Mouse (Mus musculus) liver, embryonic 15.5 days (tissue): ENCODE data around the gene Deup1. TPM values are rescaled to one million over a fixed set of nuclear protein-coding genes. Genes with fewer than 3 reads are reported as not detected.

ENCODE experiments used
- ATAC-seq: fragments of 200-750 bp; cut with Nextera tagmentation; 2 replicates; pipeline ENCODE4 v1.8.0; 2017; ENCODE audit warnings: moderate number of reproducible peaks, mild to moderate bottlenecking, moderate library complexity; ENCODE audit not compliant: insufficient read depth
- H3K27ac ChIP-seq: fragments of 300-500 bp; sonication (generic); replicated peaks from 2 replicates; pipeline ENCODE4 v1.5.1; 2015; ENCODE audit warnings: mild to moderate bottlenecking, inconsistent platforms
- H3K27me3 ChIP-seq: fragments of 300-500 bp; sonication (generic); 2 replicates; pipeline ENCODE4 v1.6.1; 2015; ENCODE audit warnings: mild to moderate bottlenecking, inconsistent platforms
- H3K36me3 ChIP-seq: fragments of 300-500 bp; sonication (generic); replicated peaks from 2 replicates; pipeline ENCODE4 v1.6.1; 2015; ENCODE audit warnings: moderate library complexity, mild to moderate bottlenecking, inconsistent platforms
- H3K4me1 ChIP-seq: fragments of 300-500 bp; sonication (generic); replicated peaks from 2 replicates; pipeline ENCODE4 v1.6.1; 2015; ENCODE audit warnings: inconsistent platforms
- H3K4me2 ChIP-seq: fragments of 300-500 bp; sonication (generic); 2 replicates; pipeline ENCODE4 v1.6.1; 2015; ENCODE audit warnings: moderate library complexity, mild to moderate bottlenecking, inconsistent platforms
- H3K4me3 ChIP-seq: fragments of 300-500 bp; sonication (generic); replicated peaks from 2 replicates; pipeline ENCODE4 v1.5.1; 2015; ENCODE audit warnings: mild to moderate bottlenecking, inconsistent platforms
- H3K9ac ChIP-seq: fragments of 300-500 bp; sonication (generic); 2 replicates; pipeline ENCODE4 v1.6.1; 2015; ENCODE audit warnings: moderate library complexity, mild to moderate bottlenecking, inconsistent platforms
- H3K9me3 ChIP-seq: fragments of 300-500 bp; sonication (generic); replicated peaks from 2 replicates; pipeline ENCODE4 v1.6.1; 2016; ENCODE audit warnings: inconsistent platforms
- whole genome bisulfite sequencing: fragments of 180-500 bp; shearing (Covaris S2); methylation state at CpG from one replicate; pipeline ENCODE4 v1.1.7; 2015; ENCODE audit warnings: mixed read lengths; ENCODE audit not compliant: insufficient replicate concordance; 5-methylcytosine and 5-hydroxymethylcytosine counted together
- polyA plus RNA-seq: library from polyadenylated mRNA; unstranded; fragments of >200 nt; fragmentation: Nextera tagmentation; extraction: Ambion mirVana; gene quantifications from 2 replicates; pipeline ENCODE4 v1.2.1, GENCODE M21; 2015

The Deup1 gene
- polyA plus RNA-seq = 0.14 and 0.15 TPM in 2 replicates

DNA sequence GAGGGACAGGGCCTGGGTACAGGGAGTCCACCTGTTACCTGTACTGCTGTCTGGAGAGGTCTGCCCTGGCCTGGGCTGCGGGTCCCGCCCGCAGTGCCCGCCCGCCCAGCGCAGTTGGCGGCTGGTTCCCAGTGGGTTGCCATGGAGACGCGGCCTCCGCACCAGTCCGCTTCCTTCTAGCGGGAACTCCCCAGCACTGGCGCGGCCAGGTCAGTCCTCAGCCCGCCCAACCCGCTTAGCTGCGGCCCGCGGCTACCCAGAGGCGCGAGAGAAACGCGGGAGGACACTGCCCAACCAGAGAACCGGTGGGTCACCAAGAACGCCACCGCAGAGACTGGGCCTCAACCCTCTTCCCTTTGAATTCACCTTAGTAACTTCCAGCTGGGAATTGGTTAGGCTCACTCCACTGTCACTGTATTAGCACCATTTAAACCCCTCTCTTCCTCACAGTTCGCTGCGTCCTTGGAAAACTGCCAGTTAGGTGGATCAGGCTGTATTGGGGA is at the start of gene Deup1:
Gene Deup1 (minus strand): TSS at position 149 of the 503 bp plus-strand sequence.
- Histone ChIP-seq H3K27ac (no peak within 1 kb of the TSS), H3K4me2 (peak within 1 kb of the TSS; percentile 42), H3K4me3 (no peak within 1 kb of the TSS), H3K9ac (no peak within 1 kb of the TSS), H3K27me3 (peaks cover 8% of the 10 kb centered on the region), H3K36me3 (no peaks in the 10 kb centered on the region), H3K9me3 (no peaks in the 10 kb centered on the region), H3K4me1 (no peaks in the 10 kb centered on the region; the same call in 1 of the 2 replicates)
- no peak for ATAC-seq
- 2% methylated on average over 28 of the region's 28 CpGs for WGBS

DNA sequence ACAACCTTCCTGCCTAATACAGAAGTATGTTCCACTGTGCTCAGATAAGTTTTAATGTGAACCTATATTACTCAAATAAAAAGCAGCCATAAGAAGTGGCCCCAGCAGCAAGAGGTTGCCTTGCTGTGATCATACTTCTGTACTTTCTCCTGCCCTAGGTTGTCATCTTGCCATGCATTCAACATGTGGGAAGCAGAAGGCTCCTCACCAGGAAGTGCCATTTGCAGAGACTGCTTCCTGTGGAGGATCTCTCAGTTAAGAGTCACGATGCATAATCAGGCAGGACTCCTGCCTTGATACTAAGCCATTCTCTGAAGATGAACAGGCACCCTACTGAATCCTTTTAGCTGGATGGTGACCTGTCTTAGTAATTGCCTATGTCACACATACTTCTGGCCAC is 44.5 kb upstream of the Deup1 start:
- no peaks in the 10 kb centered on the region for H3K9me3 ChIP-seq
- 9% methylated on average over 1 of the region's 1 CpGs for WGBS
- no peak overlapping the region for H3K9ac ChIP-seq
- no peaks in the 10 kb centered on the region for H3K4me1 ChIP-seq
- ATAC-seq = no peak
- H3K27ac ChIP-seq = no peak overlapping the region
- no peaks in the 10 kb centered on the region for H3K27me3 ChIP-seq
- no peaks in the 10 kb centered on the region for H3K36me3 ChIP-seq
- H3K4me2 ChIP-seq = no peak overlapping the region
- no peak overlapping the region for H3K4me3 ChIP-seq

DNA sequence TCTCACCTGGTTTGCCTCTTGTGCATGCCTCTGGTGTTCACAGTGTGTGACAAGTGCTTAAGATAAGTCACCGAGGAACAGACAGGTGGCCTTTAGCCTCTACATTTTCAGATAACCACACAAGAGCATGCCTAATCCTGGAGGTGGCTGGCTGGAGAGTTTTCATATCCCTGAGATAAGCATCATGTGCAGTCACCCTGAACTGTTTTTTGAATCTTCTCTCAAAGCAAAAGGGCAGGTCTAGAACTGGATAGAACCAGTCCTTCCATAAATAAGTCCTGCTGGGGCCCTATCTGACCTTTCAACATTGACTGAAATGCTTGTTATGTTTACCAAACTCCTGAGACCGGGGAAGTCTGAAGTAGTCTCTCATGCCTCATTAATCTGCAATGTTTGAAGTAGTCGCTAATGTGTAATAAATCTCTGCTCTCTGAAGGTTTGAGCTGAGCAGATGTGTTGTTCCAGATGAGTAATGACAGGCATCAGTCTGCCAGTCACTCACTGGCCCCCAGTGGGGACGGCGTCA is 42.3 kb upstream of the Deup1 start:
- Histone ChIP-seq H3K9ac (no peak overlapping the region), H3K4me2 (no peak overlapping the region), H3K4me3 (no peak overlapping the region), H3K27ac (no peak overlapping the region), H3K4me1 (no peaks in the 10 kb centered on the region), H3K27me3 (no peaks in the 10 kb centered on the region), H3K36me3 (no peaks in the 10 kb centered on the region), H3K9me3 (no peaks in the 10 kb centered on the region)
- ATAC-seq = no peak
- 50% methylated on average over 5 of the region's 5 CpGs for WGBS

DNA sequence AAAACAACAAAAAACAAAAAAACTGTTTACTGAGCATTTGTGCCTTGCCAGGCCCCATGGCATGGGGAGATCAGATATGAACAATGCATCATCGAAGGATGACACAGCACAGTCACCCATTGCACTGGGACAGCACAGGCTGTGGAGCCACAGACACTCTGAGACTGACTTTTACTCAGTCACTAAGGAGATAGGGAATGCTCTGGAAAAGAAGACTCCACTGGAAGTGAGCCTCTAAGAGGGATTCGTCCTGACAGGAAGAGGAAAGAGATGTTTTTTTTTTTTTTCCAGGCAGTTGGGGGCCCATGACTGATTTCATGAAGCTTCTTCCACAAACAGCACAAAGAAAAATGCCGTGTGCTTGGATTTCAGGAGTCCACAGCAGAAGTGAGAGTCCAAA is 41.7 kb upstream of the Deup1 start:
- Histone ChIP-seq H3K36me3 (no peaks in the 10 kb centered on the region), H3K9me3 (no peaks in the 10 kb centered on the region), H3K9ac (no peak overlapping the region), H3K27me3 (no peaks in the 10 kb centered on the region), H3K4me1 (no peaks in the 10 kb centered on the region), H3K4me2 (no peak overlapping the region), H3K27ac (no peak overlapping the region), H3K4me3 (no peak overlapping the region)
- 34% methylated on average over 3 of the region's 3 CpGs for WGBS
- ATAC-seq = no peak

DNA sequence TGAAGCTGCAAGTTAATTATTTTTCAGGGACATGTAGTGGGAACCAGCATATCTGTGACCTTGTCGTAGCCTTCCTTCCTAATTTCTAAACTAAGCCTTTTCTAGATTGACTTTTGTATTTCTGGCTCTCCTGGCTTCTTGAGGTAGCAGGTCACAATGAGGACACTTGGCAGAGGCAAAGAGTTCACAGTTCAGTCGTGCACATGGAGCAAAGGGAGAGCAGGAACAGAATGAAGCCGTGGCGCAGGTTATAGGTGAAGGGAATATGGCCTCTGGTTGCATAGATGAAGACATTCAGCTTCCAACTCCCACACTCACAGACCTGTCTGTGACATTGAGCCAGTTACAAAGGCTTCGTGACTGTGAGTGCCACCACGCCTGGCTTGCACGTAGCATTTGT is 36.9 kb upstream of the Deup1 start:
- H3K27me3 ChIP-seq = no peaks in the 10 kb centered on the region
- 66% methylated on average over 7 of the region's 7 CpGs for WGBS
- no peaks in the 10 kb centered on the region for H3K4me1 ChIP-seq
- no peak for ATAC-seq
- H3K4me2 ChIP-seq = no peak overlapping the region
- H3K4me3 ChIP-seq = no peak overlapping the region
- no peaks in the 10 kb centered on the region for H3K9me3 ChIP-seq
- no peaks in the 10 kb centered on the region for H3K36me3 ChIP-seq
- no peak overlapping the region for H3K9ac ChIP-seq
- no peak overlapping the region for H3K27ac ChIP-seq

DNA sequence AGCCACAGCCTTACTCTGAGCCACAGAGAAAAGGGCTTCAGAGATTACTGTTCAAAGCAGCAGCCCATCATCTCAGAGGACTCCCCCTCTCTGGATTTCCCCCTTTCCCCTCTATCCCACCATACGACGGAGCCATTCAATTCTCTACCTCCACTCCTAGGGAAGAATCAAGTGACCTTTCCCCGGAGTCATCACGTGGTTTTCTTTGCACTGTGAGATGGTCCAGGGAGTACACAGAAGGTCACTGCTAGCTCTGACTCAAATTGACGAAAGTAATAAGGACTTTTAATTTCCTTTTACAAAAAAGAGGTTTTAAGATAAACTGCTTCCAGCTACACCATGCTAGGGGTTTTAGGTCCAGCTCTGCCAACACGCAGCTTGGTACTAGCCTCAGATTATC is 31.3 kb upstream of the Deup1 start:
- no peak overlapping the region for H3K4me2 ChIP-seq
- no peaks in the 10 kb centered on the region for H3K4me1 ChIP-seq
- H3K9ac ChIP-seq = no peak overlapping the region
- H3K27ac ChIP-seq = no peak overlapping the region
- no peaks in the 10 kb centered on the region for H3K9me3 ChIP-seq
- H3K4me3 ChIP-seq = no peak overlapping the region
- 58% methylated on average over 6 of the region's 6 CpGs for WGBS
- ATAC-seq = no peak
- no peaks in the 10 kb centered on the region for H3K27me3 ChIP-seq
- H3K36me3 ChIP-seq = no peaks in the 10 kb centered on the region

DNA sequence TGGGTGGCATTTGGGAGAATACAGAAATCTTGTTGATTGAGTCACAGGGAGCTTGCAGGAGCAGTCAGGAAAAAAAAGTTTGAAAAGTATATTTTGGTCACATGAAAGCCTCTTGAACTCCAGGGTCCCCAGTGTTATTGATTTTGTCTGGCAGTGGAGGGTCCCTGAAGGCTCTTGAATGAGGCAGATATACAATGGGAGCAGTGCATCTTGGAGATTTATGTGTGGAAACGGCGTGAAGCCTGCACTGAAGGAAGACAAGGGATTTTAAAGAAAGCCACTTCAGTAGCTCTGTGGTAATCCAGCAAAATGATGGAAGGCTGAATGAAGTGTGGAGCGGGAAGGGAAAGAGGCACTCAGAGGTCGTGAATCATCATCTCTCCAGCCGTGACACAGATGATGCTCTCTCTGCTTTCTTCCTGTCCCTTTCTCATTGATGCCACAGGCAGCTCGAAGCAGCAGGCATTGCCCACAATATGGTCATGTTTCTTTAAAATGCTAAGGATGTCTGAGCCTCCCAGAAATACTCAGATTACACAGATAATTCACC is 30.6 kb upstream of the Deup1 start:
- no peak overlapping the region for H3K4me2 ChIP-seq
- H3K4me3 ChIP-seq = no peak overlapping the region
- no peak overlapping the region for H3K9ac ChIP-seq
- H3K27ac ChIP-seq = no peak overlapping the region
- no peaks in the 10 kb centered on the region for H3K4me1 ChIP-seq
- H3K36me3 ChIP-seq = no peaks in the 10 kb centered on the region
- no peak for ATAC-seq
- no peaks in the 10 kb centered on the region for H3K27me3 ChIP-seq
- H3K9me3 ChIP-seq = no peaks in the 10 kb centered on the region
- 45% methylated on average over 6 of the region's 6 CpGs for WGBS

DNA sequence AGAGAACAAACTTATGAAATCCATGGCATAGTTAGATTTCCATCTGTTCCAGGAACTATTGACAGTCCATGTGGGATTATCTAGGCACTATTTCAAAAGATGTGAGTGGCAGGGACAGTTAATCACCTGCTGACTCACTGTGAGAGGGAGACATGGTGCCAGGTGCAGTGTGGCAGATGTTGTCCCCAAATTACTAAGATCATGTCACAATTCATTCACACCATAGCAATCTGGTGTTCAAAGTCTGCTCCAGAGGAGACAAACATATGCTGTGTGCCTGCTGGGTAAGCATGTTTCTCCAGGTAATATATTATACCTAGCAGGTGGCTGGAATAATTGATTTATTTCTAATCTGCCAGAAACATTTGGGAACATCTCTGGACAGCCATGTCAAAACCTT is 25.3 kb upstream of the Deup1 start:
- no peak overlapping the region for H3K4me3 ChIP-seq
- H3K4me1 ChIP-seq = no peaks in the 10 kb centered on the region
- no peak overlapping the region for H3K9ac ChIP-seq
- no peak overlapping the region for H3K4me2 ChIP-seq
- H3K27ac ChIP-seq = no peak overlapping the region
- no peaks in the 10 kb centered on the region for H3K9me3 ChIP-seq
- ATAC-seq = no peak
- no peaks in the 10 kb centered on the region for H3K27me3 ChIP-seq
- no peaks in the 10 kb centered on the region for H3K36me3 ChIP-seq

DNA sequence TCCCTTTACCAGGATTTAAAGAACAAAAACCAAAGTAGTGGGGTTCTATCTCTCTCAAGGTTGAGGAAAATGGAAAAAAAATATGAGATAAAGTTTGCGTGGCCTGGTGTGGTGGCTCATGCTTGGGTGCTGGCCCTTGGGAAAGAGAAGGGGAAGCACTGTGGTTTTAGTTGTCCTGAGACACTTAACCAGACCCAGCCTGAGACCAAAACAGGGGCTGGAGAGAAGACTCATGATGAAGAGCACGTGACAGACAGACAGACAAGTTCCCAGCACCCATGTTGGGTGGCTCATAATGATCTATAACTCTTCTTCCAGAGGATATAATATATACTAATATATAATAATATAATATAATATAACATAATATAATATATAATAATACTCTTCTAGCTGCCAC is 22.2 kb upstream of the Deup1 start:
- Histone ChIP-seq H3K9ac (no peak overlapping the region), H3K36me3 (no peaks in the 10 kb centered on the region), H3K27me3 (no peaks in the 10 kb centered on the region), H3K27ac (no peak overlapping the region), H3K4me3 (no peak overlapping the region), H3K4me2 (no peak overlapping the region), H3K9me3 (no peaks in the 10 kb centered on the region), H3K4me1 (no peaks in the 10 kb centered on the region)
- no peak for ATAC-seq
- 57% methylated on average over 2 of the region's 2 CpGs for WGBS

DNA sequence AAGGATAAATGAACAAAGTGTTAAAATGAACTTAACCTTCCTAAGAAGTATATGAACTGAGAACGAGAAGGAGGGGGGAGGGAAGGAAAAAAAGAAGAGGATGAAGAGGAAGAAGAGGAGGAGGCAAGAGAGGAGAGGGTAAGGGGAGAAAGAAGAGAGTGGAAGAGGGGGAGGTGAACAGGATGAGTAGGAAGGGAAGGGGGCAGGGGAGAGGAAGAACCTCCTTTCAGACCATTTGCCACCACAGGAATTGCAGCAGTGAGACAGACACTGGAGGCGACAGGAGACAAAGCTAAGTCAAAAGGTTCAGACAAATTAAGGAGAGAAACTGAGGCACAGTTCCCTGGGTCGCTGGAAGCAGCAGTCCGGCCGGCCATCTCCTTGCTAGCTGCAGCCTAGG is 349 bp downstream of the Deup1 start:
- Histone ChIP-seq H3K27me3 (peaks cover 8% of the 10 kb centered on the region), H3K4me1 (no peaks in the 10 kb centered on the region; the same call in 1 of the 2 replicates), H3K27ac (no peak overlapping the region), H3K4me3 (no peak overlapping the region), H3K4me2 (peak overlapping the region; percentile 42), H3K36me3 (no peaks in the 10 kb centered on the region), H3K9me3 (no peaks in the 10 kb centered on the region), H3K9ac (no peak overlapping the region)
- 5% methylated on average over 5 of the region's 5 CpGs for WGBS
- no peak for ATAC-seq

DNA sequence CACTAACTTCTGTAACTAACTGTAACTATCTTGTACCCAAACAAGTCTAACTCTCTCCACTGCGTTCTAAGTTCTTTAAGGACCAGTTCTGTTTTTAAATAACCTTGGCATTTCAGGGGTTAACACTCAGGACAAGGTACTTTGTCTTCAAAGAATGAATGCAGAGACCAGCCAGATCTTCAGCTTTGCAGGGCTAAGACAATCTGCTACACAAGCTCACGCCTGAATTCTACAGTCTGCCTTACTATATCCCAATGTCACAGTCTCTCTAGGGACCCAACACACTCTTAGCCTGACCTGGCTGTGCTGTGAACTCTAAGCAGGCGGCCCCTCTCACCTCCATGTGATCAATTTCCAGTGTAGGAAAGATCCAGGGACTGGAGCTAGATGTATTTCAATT is 3.0 kb downstream of the Deup1 start:
- Histone ChIP-seq H3K4me1 (no peaks in the 10 kb centered on the region; the same call in 1 of the 2 replicates), H3K36me3 (no peaks in the 10 kb centered on the region), H3K9ac (no peak overlapping the region), H3K4me2 (no peak overlapping the region), H3K4me3 (no peak overlapping the region), H3K9me3 (no peaks in the 10 kb centered on the region), H3K27ac (no peak overlapping the region), H3K27me3 (peaks cover 8% of the 10 kb centered on the region)
- ATAC-seq = no peak
- 42% methylated on average over 3 of the region's 3 CpGs for WGBS

DNA sequence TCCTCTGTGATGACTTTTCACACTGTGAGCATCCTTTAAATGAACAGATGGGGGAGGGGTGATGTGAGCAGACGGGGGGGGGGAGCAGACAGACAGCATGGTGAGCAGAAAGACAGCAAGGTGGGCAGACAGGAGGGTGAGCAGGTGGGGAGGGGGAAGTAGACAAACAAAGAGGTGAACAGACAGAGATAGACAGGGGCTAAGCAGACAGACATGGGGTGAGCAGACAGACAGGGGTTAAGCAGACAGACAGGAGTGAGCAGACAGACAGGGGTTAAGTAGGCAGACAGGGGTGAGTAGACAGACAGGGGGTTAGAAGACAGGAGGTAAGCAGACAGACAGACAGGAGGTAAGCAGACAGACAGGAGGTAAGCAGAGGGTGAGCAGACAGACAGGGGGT is 8.0 kb downstream of the Deup1 start:
- H3K4me1 ChIP-seq = no peaks in the 10 kb centered on the region
- H3K36me3 ChIP-seq = no peaks in the 10 kb centered on the region
- no peaks in the 10 kb centered on the region for H3K27me3 ChIP-seq
- H3K9me3 ChIP-seq = no peaks in the 10 kb centered on the region
- no peak for ATAC-seq
- H3K27ac ChIP-seq = no peak overlapping the region
- WGBS = 43% methylated on average over 1 of the region's 1 CpGs
- no peak overlapping the region for H3K9ac ChIP-seq
- H3K4me2 ChIP-seq = no peak overlapping the region
- H3K4me3 ChIP-seq = no peak overlapping the region
